Mouse (Mus musculus) embryonic facial prominence, embryonic 14.5 days (tissue): Measurements from ENCODE around the gene Slc35c2. TPM values are rescaled to one million over a fixed set of nuclear protein-coding genes. Genes with fewer than 3 reads are reported as not detected.

ENCODE experiments used
- ATAC-seq: fragments of 200-750 bp; cut with Nextera tagmentation; 2 replicates; pipeline ENCODE4 v1.8.0; 2017; ENCODE audit warnings: low read depth, moderate number of reproducible peaks, moderate TSS enrichment
- DNase-seq: peaks from one replicate; pipeline ENCODE4 v3.0.0-alpha.2; 2015; ENCODE audit warnings: low spot score
- H3K27ac ChIP-seq: fragments of 300-500 bp; sonication (generic); replicated peaks from 2 replicates; pipeline ENCODE4 v1.5.1; 2014; ENCODE audit warnings: low read depth, mild to moderate bottlenecking, low read length, moderate library complexity
- H3K27me3 ChIP-seq: fragments of 300-500 bp; sonication (generic); replicated peaks from 2 replicates; pipeline ENCODE4 v1.6.1; 2014; ENCODE audit warnings: low read length; ENCODE audit not compliant: control insufficient read depth, insufficient read depth
- H3K36me3 ChIP-seq: fragments of 300-500 bp; sonication (generic); 2 replicates; pipeline ENCODE4 v1.6.1; 2014; ENCODE audit warnings: low read length, mixed read lengths; ENCODE audit not compliant: control insufficient read depth, insufficient read depth
- H3K4me1 ChIP-seq: fragments of 300-500 bp; sonication (generic); 2 replicates; pipeline ENCODE4 v1.6.1; 2014; ENCODE audit warnings: antibody characterized with exemption, low read length; ENCODE audit not compliant: control insufficient read depth, insufficient read depth
- H3K4me2 ChIP-seq: fragments of 300-500 bp; sonication (generic); 2 replicates; pipeline ENCODE4 v1.6.1; 2014; ENCODE audit warnings: low read depth, mild to moderate bottlenecking, low read length, moderate library complexity, mixed read lengths
- H3K4me3 ChIP-seq: fragments of 300-500 bp; sonication (generic); 2 replicates; pipeline ENCODE4 v1.5.1; 2014; ENCODE audit warnings: low read depth, mild to moderate bottlenecking, low read length
- H3K9ac ChIP-seq: fragments of 300-500 bp; sonication (generic); 2 replicates; pipeline ENCODE4 v1.6.1; 2014; ENCODE audit warnings: low read depth, mild to moderate bottlenecking, low read length, moderate library complexity, mixed read lengths
- H3K9me3 ChIP-seq: fragments of 300-500 bp; sonication (generic); 2 replicates; pipeline ENCODE4 v1.6.1; 2016; ENCODE audit warnings: low read length; ENCODE audit not compliant: control insufficient read depth
- WGBS: fragments of 180-500 bp; shearing (Covaris S2); extraction: QIAGEN DNeasy Blood & Tissue Kit; methylation state at CpG from one replicate; pipeline ENCODE4 v1.1.7; 2014; 5-methylcytosine and 5-hydroxymethylcytosine counted together
- polyA plus RNA-seq: library from polyadenylated mRNA; unstranded; fragments of >200 nt; fragmentation: Nextera tagmentation; extraction: Ambion mirVana; gene quantifications from 2 replicates; pipeline ENCODE4 v1.2.1, GENCODE M21; 2014

Slc35c2 gene
- 45.6 and 52.1 TPM in 2 replicates for polyA plus RNA-seq

DNA sequence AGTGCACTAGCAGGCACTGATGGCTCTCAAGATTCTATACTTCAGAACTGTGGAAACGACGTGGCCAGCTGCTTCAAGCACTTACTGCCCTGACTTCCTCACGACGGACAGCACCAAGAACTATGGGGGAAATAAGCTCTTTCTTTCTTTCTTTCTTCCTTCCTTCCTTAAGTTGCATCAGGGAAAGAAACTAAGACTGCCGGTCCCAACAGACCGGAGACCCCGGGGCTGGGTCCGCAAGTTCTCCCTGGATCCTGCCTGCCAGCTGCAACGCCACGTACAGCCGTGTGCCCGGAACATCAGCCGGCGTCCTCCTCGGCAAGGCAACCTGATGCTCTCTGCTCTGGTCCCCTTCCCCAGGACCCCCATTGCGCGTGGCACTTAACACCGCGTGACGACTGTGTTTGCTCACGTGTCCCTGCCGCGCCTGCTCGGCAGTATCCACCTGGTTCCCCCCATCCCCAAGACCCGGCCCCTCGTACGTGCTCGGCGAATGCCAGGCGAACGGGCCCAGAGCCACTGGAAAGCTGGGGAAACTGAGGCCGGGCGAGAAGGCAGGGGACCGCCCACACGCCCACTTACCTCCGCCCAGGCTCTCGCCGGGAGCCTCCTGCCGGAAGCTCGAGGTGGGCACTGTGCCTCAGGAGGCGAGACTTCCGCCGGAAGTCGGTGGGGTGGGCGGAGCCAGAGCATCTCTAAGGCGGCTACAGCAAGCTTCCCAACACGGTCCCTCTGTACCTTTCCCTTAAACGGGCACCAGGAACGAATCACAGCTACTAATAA lies at the start of gene Slc35c2:
Gene Slc35c2, minus strand, starts transcription at position 668 of the 783 bp plus-strand sequence.
- H3K4me2 ChIP-seq = peak within 1 kb of the TSS; percentile 86
- H3K27me3 ChIP-seq = no peaks in the 10 kb centered on the region
- peak within 1 kb of the TSS; percentile 73 for H3K4me3 ChIP-seq
- peak within 1 kb of the TSS; percentile 84 for H3K27ac ChIP-seq
- DNase-seq (peak; percentile 95), ATAC-seq (peak; percentile 96)
- peaks cover 32% of the 10 kb centered on the region for H3K36me3 ChIP-seq
- H3K4me1 ChIP-seq = peaks cover 10% of the 10 kb centered on the region
- H3K9me3 ChIP-seq = no peaks in the 10 kb centered on the region
- H3K9ac ChIP-seq = peak within 1 kb of the TSS; percentile 73
- 1% methylated on average over 49 of the region's 49 CpGs for WGBS

DNA sequence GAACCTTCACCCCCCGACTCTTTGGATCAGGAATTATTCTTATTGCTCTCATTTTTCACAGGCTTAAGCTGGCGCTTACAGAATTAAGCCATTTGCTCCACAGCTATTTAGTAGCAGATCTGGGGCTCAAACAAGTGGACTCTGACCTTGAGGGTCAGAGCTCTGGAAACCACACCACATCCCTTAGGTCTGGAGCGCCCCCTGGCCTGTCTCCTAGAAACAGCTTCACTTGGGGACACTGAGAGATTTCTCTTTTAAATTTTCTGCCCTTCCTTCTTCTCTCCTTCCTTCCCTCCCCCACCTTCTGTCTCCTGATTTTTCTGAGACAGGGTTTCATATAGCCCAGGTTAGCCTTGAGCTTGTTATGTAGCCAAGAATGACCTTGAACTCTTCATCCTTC lies 49.5 kb upstream of the Slc35c2 start:
- H3K4me3 ChIP-seq = no peak overlapping the region
- 31% methylated on average over 3 of the region's 3 CpGs for WGBS

DNA sequence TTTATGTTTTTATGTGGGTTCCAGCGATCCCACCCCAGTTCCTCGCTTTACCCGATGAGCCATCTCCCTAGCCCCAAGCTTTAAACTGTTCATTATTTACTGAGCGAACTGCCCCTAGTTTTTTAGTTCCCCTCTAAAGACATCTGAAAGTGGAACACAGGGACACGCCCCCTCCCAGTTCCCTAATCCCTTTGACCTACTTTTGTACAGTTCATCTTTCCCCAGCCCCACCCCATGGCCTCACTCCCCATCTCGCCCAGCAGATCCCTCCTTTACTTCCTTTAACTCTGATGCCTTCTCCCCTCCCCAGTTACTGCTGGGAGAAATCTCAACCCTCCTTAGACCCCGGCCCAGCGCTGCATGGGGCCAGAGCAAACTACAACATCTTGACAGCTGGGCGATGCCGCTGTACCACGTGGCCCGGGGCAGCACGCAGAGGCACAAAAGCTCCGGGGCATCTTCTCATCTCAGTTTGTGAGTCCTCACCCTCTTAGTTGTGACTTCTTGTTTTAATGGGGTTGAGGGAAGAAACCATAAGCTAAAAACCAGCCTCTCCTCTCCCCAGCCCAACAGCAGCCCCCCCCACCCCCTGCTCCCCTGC lies 45.0 kb upstream of the Slc35c2 start:
- WGBS = 43% methylated on average over 14 of the region's 14 CpGs

More for the DNA sequence above, 49.5 kb upstream of the Slc35c2 start:
- Histone ChIP-seq H3K27ac (no peak overlapping the region), H3K4me2 (no peak overlapping the region), H3K36me3 (no peaks in the 10 kb centered on the region), H3K27me3 (no peaks in the 10 kb centered on the region), H3K4me1 (no peaks in the 10 kb centered on the region), H3K9ac (no peak overlapping the region), H3K9me3 (no peaks in the 10 kb centered on the region)
- ATAC-seq = no peak
- no peak for DNase-seq

DNA sequence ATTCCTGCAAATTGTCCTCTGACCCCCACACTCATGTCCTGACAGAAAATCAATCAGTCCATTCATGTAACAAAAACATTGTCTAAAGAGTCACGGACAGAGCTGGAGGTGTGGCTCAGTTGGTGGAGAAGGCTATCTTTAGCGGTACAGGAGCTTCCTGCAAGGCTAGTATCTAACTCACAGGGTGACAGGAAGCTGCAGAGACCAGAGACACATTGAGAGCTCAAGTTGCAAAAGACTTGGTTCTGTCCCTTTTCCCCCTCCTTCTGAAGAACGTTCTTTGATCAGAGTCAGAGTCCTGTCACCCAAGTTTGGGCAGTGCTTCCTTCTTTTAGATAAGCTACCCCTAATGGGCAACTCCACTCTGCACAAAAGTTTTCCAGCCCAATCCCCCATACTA lies 42.0 kb upstream of the Slc35c2 start:
- Histone ChIP-seq H3K9me3 (0 out of 2 replicates have a peak, but pooled peaks cover 4% of the 10 kb centered on the region), H3K27me3 (no peaks in the 10 kb centered on the region), H3K4me2 (no peak overlapping the region), H3K36me3 (no peaks in the 10 kb centered on the region), H3K4me3 (no peak overlapping the region), H3K4me1 (peaks cover 13% of the 10 kb centered on the region), H3K9ac (no peak overlapping the region), H3K27ac (no peak overlapping the region)
- no peak for DNase-seq
- WGBS = 45% methylated on average over 3 of the region's 3 CpGs
- no peak for ATAC-seq

More for the DNA sequence above, 45.0 kb upstream of the Slc35c2 start:
- no peak overlapping the region for H3K27ac ChIP-seq
- H3K36me3 ChIP-seq = no peaks in the 10 kb centered on the region
- H3K9ac ChIP-seq = no peak overlapping the region
- DNase-seq (peak; percentile 45), ATAC-seq (peak; percentile 44; the same call in 1 of the 2 replicates)
- 0 out of 2 replicates have a peak, but pooled peaks cover 4% of the 10 kb centered on the region for H3K9me3 ChIP-seq
- no peaks in the 10 kb centered on the region for H3K27me3 ChIP-seq
- no peak overlapping the region for H3K4me2 ChIP-seq
- H3K4me3 ChIP-seq = no peak overlapping the region
- no peaks in the 10 kb centered on the region for H3K4me1 ChIP-seq

DNA sequence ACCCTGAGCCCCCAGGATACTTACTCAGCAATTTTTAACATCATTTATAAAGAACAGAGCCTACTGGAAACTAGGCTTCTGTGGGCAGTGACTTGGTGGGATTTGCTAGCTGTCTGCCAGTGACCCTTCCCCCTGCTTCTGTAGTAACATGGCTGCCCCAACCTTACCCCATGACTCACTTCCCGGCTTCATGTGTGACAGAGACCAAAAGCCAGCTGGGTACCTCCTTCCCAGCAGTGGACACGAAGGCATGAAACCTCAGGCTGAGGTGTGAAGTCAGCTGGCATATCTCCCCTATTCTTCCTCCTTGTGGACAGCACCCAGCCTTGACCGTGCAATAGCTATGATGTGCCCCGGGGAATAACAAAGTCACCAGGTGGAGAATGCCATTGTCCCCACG lies 41.1 kb upstream of the Slc35c2 start:
- WGBS = 77% methylated on average over 5 of the region's 5 CpGs
- H3K27me3 ChIP-seq = no peaks in the 10 kb centered on the region
- no peak overlapping the region for H3K9ac ChIP-seq
- no peak overlapping the region for H3K4me2 ChIP-seq
- peaks cover 23% of the 10 kb centered on the region for H3K4me1 ChIP-seq
- DNase-seq (no peak), ATAC-seq (no peak)
- H3K4me3 ChIP-seq = no peak overlapping the region
- H3K27ac ChIP-seq = no peak overlapping the region
- no peaks in the 10 kb centered on the region for H3K36me3 ChIP-seq
- 0 out of 2 replicates have a peak, but pooled peaks cover 4% of the 10 kb centered on the region for H3K9me3 ChIP-seq

DNA sequence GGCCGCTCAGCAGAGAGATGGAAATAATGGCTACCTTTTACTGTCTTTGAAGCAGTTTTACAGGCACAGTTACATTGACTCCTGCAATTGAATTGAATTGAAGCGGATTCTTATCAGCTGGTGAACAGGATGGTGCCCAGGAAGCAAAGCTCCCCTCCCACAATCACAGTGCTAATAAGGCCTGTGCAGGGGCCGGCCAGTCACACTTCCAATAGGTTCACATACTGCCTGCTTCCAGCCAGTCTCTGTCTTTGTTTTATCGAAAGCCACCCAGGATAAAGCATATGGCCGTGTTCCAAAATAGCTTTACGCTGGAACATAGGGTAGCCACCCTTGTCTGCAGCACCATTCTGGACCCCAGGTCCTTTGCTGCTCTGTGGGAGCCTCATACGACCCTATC lies 39.7 kb upstream of the Slc35c2 start:
- peak overlapping the region; percentile 89 for H3K4me3 ChIP-seq
- WGBS = 60% methylated on average over 7 of the region's 7 CpGs

DNA sequence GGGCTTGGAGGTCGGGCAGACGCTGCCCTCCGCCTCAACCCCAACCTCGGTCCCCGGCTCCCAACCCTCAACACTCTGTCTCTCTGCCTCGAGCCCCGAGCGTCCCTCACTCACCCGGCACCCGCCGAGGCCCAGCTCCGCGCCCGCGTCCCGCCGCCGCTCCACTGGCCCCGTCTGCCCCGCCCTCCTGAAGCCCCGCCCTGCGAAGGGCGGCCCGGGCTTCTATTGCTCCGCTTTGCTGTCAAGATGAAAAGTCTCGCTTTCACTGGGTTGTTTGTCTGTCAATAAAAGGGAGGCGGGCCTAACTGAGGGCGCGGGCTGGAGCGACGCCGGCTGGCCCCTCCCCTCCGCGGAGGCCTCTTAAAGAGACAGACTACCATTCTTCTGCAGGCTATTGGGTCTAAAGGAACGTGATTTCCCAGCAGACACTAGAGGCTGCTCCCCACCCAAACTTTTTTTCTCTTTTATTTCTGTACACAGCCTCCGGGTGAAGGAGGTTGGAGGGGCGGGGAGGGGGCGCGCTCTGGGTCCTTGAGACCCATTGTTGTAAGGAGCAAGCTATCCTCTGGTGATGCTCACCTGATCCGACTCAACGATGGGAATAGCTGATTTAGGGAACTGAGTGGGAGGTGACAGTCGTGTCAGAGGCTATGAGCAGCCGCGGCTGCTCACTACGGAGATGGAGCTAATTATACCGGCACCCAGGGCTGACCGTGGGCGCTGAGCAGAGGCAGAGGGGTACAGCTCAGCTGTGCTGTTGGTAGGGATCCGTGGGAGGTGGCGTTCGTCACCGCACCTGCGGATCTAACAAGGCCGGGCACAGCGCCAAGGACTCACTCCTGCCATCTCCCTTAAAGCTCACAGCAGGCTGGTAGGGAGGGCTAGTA lies 38.9 kb upstream of the Slc35c2 start, which contains the start of gene Elmo2:
Gene Elmo2, minus strand, starts transcription at position 176 of the 887 bp plus-strand sequence.
- Histone ChIP-seq H3K4me1 (peaks cover 34% of the 10 kb centered on the region), H3K36me3 (no peaks in the 10 kb centered on the region), H3K4me2 (peak within 1 kb of the TSS; percentile 87), H3K9me3 (0 out of 2 replicates have a peak, but pooled peaks cover 4% of the 10 kb centered on the region), H3K27ac (peak within 1 kb of the TSS; percentile 62), H3K27me3 (no peaks in the 10 kb centered on the region), H3K9ac (peak within 1 kb of the TSS; percentile 87), H3K4me3 (peak within 1 kb of the TSS; percentile 89)
- WGBS = under 1% methylated on average over 39 of the region's 55 CpGs
- DNase-seq (peak; percentile 98), ATAC-seq (peak; percentile 98)

More for the DNA sequence above, 39.7 kb upstream of the Slc35c2 start:
- no peak for ATAC-seq
- no peak for DNase-seq
- no peak overlapping the region for H3K27ac ChIP-seq
- H3K27me3 ChIP-seq = no peaks in the 10 kb centered on the region
- no peaks in the 10 kb centered on the region for H3K36me3 ChIP-seq
- H3K4me1 ChIP-seq = peaks cover 27% of the 10 kb centered on the region
- peak overlapping the region; percentile 87 for H3K4me2 ChIP-seq
- H3K9ac ChIP-seq = 0 out of 2 replicates have a peak overlapping the region, but pooled peaks have one; percentile 35
- H3K9me3 ChIP-seq = 0 out of 2 replicates have a peak, but pooled peaks cover 4% of the 10 kb centered on the region
